Mouse (Mus musculus) heart, postnatal 0 days (tissue): Measurements from ENCODE around the gene Tbx6.

Experiments used
- CTCF ChIP-seq: IDR thresholded peaks from 2 replicates; pipeline ENCODE4 v1.5.1; 2016; ENCODE audit warnings: antibody characterized with exemption, control low read depth, low read depth
- EP300 ChIP-seq: IDR thresholded peaks from 2 replicates; pipeline ENCODE4 v1.6.1; 2016; ENCODE audit warnings: antibody characterized with exemption, low read depth

- no peak for TF ChIP-seq CTCF
- TF ChIP-seq EP300: no peak
Observed at GRCm38 (mm10) chr7:126815726-126816222, 34.5 kb downstream of the Tbx6 start.
